Mouse (Mus musculus) kidney, postnatal 4 days (tissue): ENCODE results near the gene Gm21836.
A peak's percentile ranks its signal among the peaks of the same experiment; 100 is the strongest.
"Not testable (repeated sequence)": the region's sequence is repeated elsewhere in the genome, so short reads cannot be mapped to it uniquely, and the experiment has no call there.

Experiments
- DNase-seq, 2 experiments: peaks; one replicate each; pipeline ENCODE4 v3.0.0; 2021; ENCODE audit warnings: mixed read lengths in 2 of 2

Gm21836 gene

GRCm38 (mm10) chr9:124493693-124494092 is at the start of gene Gm21836:
Gm21836 (minus strand) TSS chr9:124493793.
- DNase-seq, result not testable (repeated sequence)

- DNase-seq, result peak; percentile 35 to 51
Observed at GRCm38 (mm10) chr9:124480361-124480980, 13.1 kb downstream of the Gm21836 start.

DNA sequence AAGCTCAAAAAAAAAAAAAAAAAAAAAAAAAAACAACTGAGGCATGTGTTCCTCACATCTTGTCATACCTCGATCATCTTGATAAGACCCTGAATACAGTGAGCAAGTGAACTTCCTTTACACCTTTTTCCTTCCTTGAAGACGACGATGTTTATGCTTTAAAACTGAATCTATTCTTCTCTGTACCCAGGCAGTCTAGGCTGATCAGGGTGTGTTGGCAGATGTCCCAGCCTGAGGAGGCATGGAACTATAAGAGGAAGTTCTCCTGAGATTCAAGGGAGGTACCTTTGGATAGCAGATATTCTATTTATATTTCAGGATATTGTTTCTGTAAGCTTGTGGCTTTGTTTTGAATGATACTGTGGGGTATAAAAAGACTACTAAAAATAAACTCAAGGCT is 15.5 kb downstream of the Gm21836 start:
- DNase-seq, result peak; percentile 41 to 54

- DNase-seq, result peak in 1 of 2 experiments; percentile 18
Observed at GRCm38 (mm10) chr9:124476096-124476902, 17.3 kb downstream of the Gm21836 start, which contains the start of gene Ppp2r3d. Ppp2r3d (minus strand) TSS chr9:124476898.

GRCm38 (mm10) chr9:124475689-124476088 is 17.9 kb downstream of the Gm21836 start:
- DNase-seq, result peak in 1 of 2 experiments; percentile 14

DNA sequence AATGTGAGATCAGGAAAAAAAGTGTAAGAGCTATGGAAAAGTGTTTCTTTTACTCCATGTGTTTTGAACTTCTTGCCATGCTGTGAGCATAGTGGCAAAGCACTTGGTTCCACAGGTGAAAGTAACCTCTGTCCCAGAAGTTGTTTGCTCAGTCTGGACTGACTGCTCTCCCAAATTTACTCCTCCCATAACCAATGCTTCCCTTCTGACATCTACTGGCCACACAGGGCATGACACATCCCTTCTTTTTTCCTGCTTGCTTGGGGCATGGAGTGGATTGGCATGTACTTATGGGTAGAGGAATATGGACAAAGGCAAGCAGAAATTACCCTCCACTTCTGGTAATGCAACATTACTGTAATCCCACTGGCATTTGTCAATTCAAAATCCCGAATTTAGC is 37.0 kb downstream of the Gm21836 start:
- peak; percentile 68 to 70 for DNase-seq
